ENCODE assay signal across 31 mouse cellular contexts in the genomic region with DNA sequence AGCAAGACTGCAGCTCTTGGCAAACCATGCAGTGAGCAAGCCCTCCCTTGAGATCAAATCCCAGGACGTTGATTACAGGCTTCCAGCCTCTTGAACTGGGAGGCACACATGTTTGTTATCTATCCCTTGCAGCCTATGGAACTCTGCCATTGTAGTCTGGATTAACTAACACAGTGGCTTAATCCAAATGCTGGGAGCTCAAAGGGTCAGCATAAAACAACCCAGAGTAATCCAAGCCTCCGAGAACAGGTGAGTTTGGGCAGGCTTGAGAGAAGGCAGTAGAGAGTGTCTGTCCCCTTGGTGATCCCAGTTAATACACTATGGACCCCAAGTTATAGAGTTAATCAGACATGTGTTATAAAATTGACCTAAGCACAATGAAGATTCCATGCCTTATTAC.
"Had no signal": no experiment of that assay in that cellular context is flagged by ENCODE, and none has a peak within 500 bp of the region (broad histone marks: within the 10 kb centered on the region; RNA-seq: fewer than 3 reads in every experiment).

No protein-coding gene starts in this region.

- H3K4me3 ChIP-seq: left cerebral cortex, adult 2 months; limb, embryonic 10.5 days; limb, embryonic 12.5 days; limb, embryonic 13.5 days; limb, embryonic 15.5 days; liver, embryonic 12.5 days; liver, embryonic 13.5 days; liver, embryonic 15.5 days; lung, embryonic 15.5 days; megakaryocyte, embryonic 14.5 days; midbrain, embryonic 10.5 days; midbrain, embryonic 12.5 days; midbrain, embryonic 13.5 days; myocyte; neural tube, embryonic 12.5 days had no signal

- DNase-seq: left cerebral cortex, postnatal 4 days; liver; liver, embryonic 13.5 days; liver, postnatal 0 days; lung, adult 18-20 months; lung, adult 2 months; lung, embryonic 14.5 days; lung, postnatal 10 days; lung, postnatal 14 days; lung, postnatal 36 days; lung, postnatal 4 days; midbrain, embryonic 14.5 days had no signal

- H3K4me1 ChIP-seq: limb, embryonic 10.5 days; limb, embryonic 13.5 days; limb, embryonic 15.5 days; liver, embryonic 12.5 days; liver, embryonic 13.5 days; liver, embryonic 15.5 days; lung, embryonic 15.5 days; midbrain, embryonic 10.5 days; midbrain, embryonic 12.5 days; midbrain, embryonic 13.5 days; neural tube, embryonic 12.5 days had no signal

- H3K9me3 ChIP-seq: limb, embryonic 10.5 days; limb, embryonic 12.5 days; limb, embryonic 13.5 days; limb, embryonic 15.5 days; liver, embryonic 12.5 days; liver, embryonic 13.5 days; liver, embryonic 15.5 days; lung, embryonic 15.5 days; megakaryocyte, embryonic 14.5 days; midbrain, embryonic 10.5 days; midbrain, embryonic 12.5 days; midbrain, embryonic 13.5 days; neural tube, embryonic 12.5 days had no signal

- H3K27ac ChIP-seq: left cerebral cortex, adult 2 months; limb, embryonic 10.5 days; limb, embryonic 12.5 days; limb, embryonic 13.5 days; limb, embryonic 15.5 days; liver, embryonic 12.5 days; liver, embryonic 13.5 days; liver, embryonic 14.5 days; liver, embryonic 15.5 days; lung, embryonic 15.5 days; macrophage; midbrain, embryonic 10.5 days; midbrain, embryonic 12.5 days; midbrain, embryonic 13.5 days; neural tube, embryonic 12.5 days had no signal

- ATAC-seq: liver, embryonic 12.5 days; liver, postnatal 0 days; lung, postnatal 0 days; midbrain, embryonic 13.5 days; midbrain, embryonic 16.5 days had no signal

- H3K27me3 ChIP-seq: limb, embryonic 12.5 days; limb, embryonic 13.5 days; limb, embryonic 15.5 days; liver, embryonic 12.5 days; liver, embryonic 13.5 days; liver, embryonic 15.5 days; lung, embryonic 15.5 days; midbrain, embryonic 12.5 days; midbrain, embryonic 13.5 days; neural tube, embryonic 12.5 days had no signal

- H3K4me2 ChIP-seq: limb, embryonic 12.5 days; limb, embryonic 13.5 days; limb, embryonic 15.5 days; liver, embryonic 11.5 days; liver, embryonic 12.5 days; liver, embryonic 13.5 days; liver, embryonic 15.5 days; lung, embryonic 14.5 days; lung, embryonic 15.5 days; midbrain, embryonic 12.5 days; midbrain, embryonic 13.5 days; neural tube, embryonic 12.5 days had no signal

- H3K9ac ChIP-seq: limb, embryonic 12.5 days; limb, embryonic 13.5 days; limb, embryonic 15.5 days; liver, embryonic 12.5 days; liver, embryonic 13.5 days; liver, embryonic 14.5 days; liver, embryonic 15.5 days; liver, postnatal 0 days; lung, embryonic 14.5 days; lung, embryonic 15.5 days; midbrain, embryonic 12.5 days; midbrain, embryonic 13.5 days; neural tube, embryonic 12.5 days had no signal

- H3K36me3 ChIP-seq: limb, embryonic 10.5 days; limb, embryonic 12.5 days; limb, embryonic 13.5 days; limb, embryonic 15.5 days; liver, embryonic 12.5 days; liver, embryonic 13.5 days; liver, embryonic 15.5 days; lung, embryonic 15.5 days; midbrain, embryonic 10.5 days; midbrain, embryonic 12.5 days; midbrain, embryonic 13.5 days; neural tube, embryonic 12.5 days had no signal
